Mouse (Mus musculus) olfactory bulb, adult 2 months (tissue): ENCODE results near the gene Trim2.

Experiments used
- CTCF ChIP-seq: fragments of 200-500 bp; IDR thresholded peaks from 2 replicates; pipeline ENCODE4 v1.5.1; 2012; ENCODE audit warnings: low read depth, mild to moderate bottlenecking, low read length, moderate library complexity; ENCODE audit not compliant: insufficient read depth
- POLR2A ChIP-seq: fragments of 200-500 bp; IDR thresholded peaks from 2 replicates; pipeline ENCODE4 v1.6.1; 2012; ENCODE audit warnings: mild to moderate bottlenecking, low read depth, low read length, moderate library complexity; ENCODE audit not compliant: insufficient read depth

GRCm38 (mm10) chr3:84123461-84123860 is 183.2 kb downstream of the Trim2 start:
- TF ChIP-seq POLR2A (no peak), CTCF (no peak)
